Mouse (Mus musculus): ENCODE measurements around the gene Mymx. TPM values are rescaled to one million over a fixed set of nuclear protein-coding genes. Genes with fewer than 3 reads are reported as not detected.

The Mymx gene
- polyA plus RNA-seq, 1 experiment from 2014 or later: 1.6 TPM

- 78% methylated on average over 15 of the region's 15 CpGs for WGBS
- Histone ChIP-seq H3K27me3 (replicated peaks) (peaks cover 2% of the 10 kb centered on the region), H3K27ac (replicated peaks) (no peak overlapping the region), H3K9me3 (replicated peaks) (no peaks in the 10 kb centered on the region), H3K9ac (replicated peaks) (no peak overlapping the region), H3K4me3 (replicated peaks) (no peak overlapping the region), H3K36me3 (no peaks in the 10 kb centered on the region), H3K4me1 (no peaks in the 10 kb centered on the region), H3K4me2 (no peak overlapping the region)
- ATAC-seq (ENCODE audit: low FRiP score): no peak
These were observed 5.3 kb upstream of the Mymx start for GRCm38 (mm10) chr17:45606992-45607879.

GRCm38 (mm10) chr17:45602984-45603383 lies 1.1 kb upstream of the Mymx start:
- WGBS: 87% methylated on average over 3 of the region's 3 CpGs
- Histone ChIP-seq H3K27ac (replicated peaks) (no peak overlapping the region), H3K9me3 (replicated peaks) (no peaks in the 10 kb centered on the region), H3K4me3 (replicated peaks) (no peak overlapping the region), H3K4me2 (no peak overlapping the region), H3K36me3 (no peaks in the 10 kb centered on the region), H3K9ac (replicated peaks) (no peak overlapping the region), H3K4me1 (peaks cover 10% of the 10 kb centered on the region), H3K27me3 (replicated peaks) (peaks cover 30% of the 10 kb centered on the region)
- no peak for ATAC-seq (ENCODE audit: low FRiP score)

GRCm38 (mm10) chr17:45601325-45601724 lies 577 bp downstream of the Mymx start:
- no peak overlapping the region for H3K27ac ChIP-seq (replicated peaks)
- H3K4me3 ChIP-seq (replicated peaks): no peak overlapping the region
- no peaks in the 10 kb centered on the region for H3K9me3 ChIP-seq (replicated peaks)
- H3K4me2 ChIP-seq: no peak overlapping the region
- H3K4me1 ChIP-seq: peaks cover 19% of the 10 kb centered on the region
- no peak for ATAC-seq (ENCODE audit: low FRiP score)
- H3K9ac ChIP-seq (replicated peaks): no peak overlapping the region
- WGBS: 18% methylated on average over 22 of the region's 22 CpGs
- no peaks in the 10 kb centered on the region for H3K36me3 ChIP-seq
- H3K27me3 ChIP-seq (replicated peaks): peaks cover 30% of the 10 kb centered on the region

GRCm38 (mm10) chr17:45600267-45600666 lies 1.6 kb downstream of the Mymx start:
- H3K4me2 ChIP-seq: no peak overlapping the region
- WGBS: 67% methylated on average over 8 of the region's 8 CpGs
- H3K27ac ChIP-seq (replicated peaks): no peak overlapping the region
- H3K27me3 ChIP-seq (replicated peaks): peaks cover 30% of the 10 kb centered on the region
- H3K4me1 ChIP-seq: peaks cover 30% of the 10 kb centered on the region
- H3K9ac ChIP-seq (replicated peaks): no peak overlapping the region
- H3K9me3 ChIP-seq (replicated peaks): no peaks in the 10 kb centered on the region
- H3K36me3 ChIP-seq: no peaks in the 10 kb centered on the region
- ATAC-seq (ENCODE audit: low FRiP score): no peak
- H3K4me3 ChIP-seq (replicated peaks): no peak overlapping the region

GRCm38 (mm10) chr17:45599446-45600242 lies 2.3 kb downstream of the Mymx start, which contains the start of gene Slc29a1:
TSS of gene Slc29a1 (minus strand) at chr17:45599606.
- no peak for ATAC-seq (ENCODE audit: low FRiP score)
- WGBS: 18% methylated on average over 32 of the region's 32 CpGs

GRCm38 (mm10) chr17:45598891-45599290 lies 3.0 kb downstream of the Mymx start:
- H3K27ac ChIP-seq (replicated peaks): no peak overlapping the region
- H3K4me3 ChIP-seq (replicated peaks): no peak overlapping the region
- peaks cover 30% of the 10 kb centered on the region for H3K27me3 ChIP-seq (replicated peaks)
- WGBS: 45% methylated on average over 3 of the region's 3 CpGs
- H3K9me3 ChIP-seq (replicated peaks): no peaks in the 10 kb centered on the region
- H3K4me2 ChIP-seq: peak overlapping the region; percentile 59
- H3K36me3 ChIP-seq: no peaks in the 10 kb centered on the region
- H3K9ac ChIP-seq (replicated peaks): no peak overlapping the region
- no peak for ATAC-seq (ENCODE audit: low FRiP score)
- peaks cover 43% of the 10 kb centered on the region for H3K4me1 ChIP-seq

More at GRCm38 (mm10) chr17:45599446-45600242, 2.3 kb downstream of the Mymx start, which contains the start of gene Slc29a1:
- Histone ChIP-seq H3K9ac (replicated peaks) (peak within 1 kb of the TSS; percentile 5; the same call in 1 of the 2 replicates), H3K27ac (replicated peaks) (no peak within 1 kb of the TSS), H3K4me3 (replicated peaks) (peak within 1 kb of the TSS; percentile 25), H3K36me3 (no peaks in the 10 kb centered on the region), H3K27me3 (replicated peaks) (peaks cover 30% of the 10 kb centered on the region), H3K9me3 (replicated peaks) (no peaks in the 10 kb centered on the region), H3K4me1 (peaks cover 36% of the 10 kb centered on the region), H3K4me2 (peak within 1 kb of the TSS; percentile 59)

GRCm38 (mm10) chr17:45598376-45598775 lies 3.5 kb downstream of the Mymx start:
- Histone ChIP-seq H3K4me3 (replicated peaks) (no peak overlapping the region), H3K27me3 (replicated peaks) (peaks cover 34% of the 10 kb centered on the region), H3K36me3 (no peaks in the 10 kb centered on the region), H3K4me2 (no peak overlapping the region), H3K9me3 (replicated peaks) (no peaks in the 10 kb centered on the region), H3K9ac (replicated peaks) (no peak overlapping the region), H3K4me1 (peaks cover 48% of the 10 kb centered on the region), H3K27ac (replicated peaks) (no peak overlapping the region)
- no peak for ATAC-seq (ENCODE audit: low FRiP score)
- 88% methylated on average over 2 of the region's 2 CpGs for WGBS

GRCm38 (mm10) chr17:45597787-45598186 lies 4.1 kb downstream of the Mymx start:
- no peak overlapping the region for H3K27ac ChIP-seq (replicated peaks)
- no peak overlapping the region for H3K4me2 ChIP-seq
- 39% methylated on average over 3 of the region's 3 CpGs for WGBS
- no peak for ATAC-seq (ENCODE audit: low FRiP score)
- H3K36me3 ChIP-seq: no peaks in the 10 kb centered on the region
- H3K4me1 ChIP-seq: peaks cover 53% of the 10 kb centered on the region
- H3K4me3 ChIP-seq (replicated peaks): no peak overlapping the region
- H3K27me3 ChIP-seq (replicated peaks): peaks cover 34% of the 10 kb centered on the region
- H3K9ac ChIP-seq (replicated peaks): no peak overlapping the region
- no peaks in the 10 kb centered on the region for H3K9me3 ChIP-seq (replicated peaks)

GRCm38 (mm10) chr17:45596631-45597396 lies 5.1 kb downstream of the Mymx start:
- peaks cover 28% of the 10 kb centered on the region for H3K27me3 ChIP-seq (replicated peaks)
- ATAC-seq (ENCODE audit: low FRiP score): no peak
- no peak overlapping the region for H3K9ac ChIP-seq (replicated peaks)
- H3K4me1 ChIP-seq: peaks cover 62% of the 10 kb centered on the region
- H3K27ac ChIP-seq (replicated peaks): peak overlapping the region; percentile 35
- 21% methylated on average over 11 of the region's 11 CpGs for WGBS
- no peaks in the 10 kb centered on the region for H3K9me3 ChIP-seq (replicated peaks)
- no peak overlapping the region for H3K4me2 ChIP-seq
- no peaks in the 10 kb centered on the region for H3K36me3 ChIP-seq
- H3K4me3 ChIP-seq (replicated peaks): no peak overlapping the region

- H3K27me3 ChIP-seq (replicated peaks): peaks cover 18% of the 10 kb centered on the region
- H3K27ac ChIP-seq (replicated peaks): peak overlapping the region; percentile 35; the same call in 1 of the 2 replicates
- peak overlapping the region; percentile 64 for H3K9ac ChIP-seq (replicated peaks)
- peak overlapping the region; percentile 51 for H3K4me3 ChIP-seq (replicated peaks)
- WGBS: 4% methylated on average over 23 of the region's 23 CpGs
- H3K9me3 ChIP-seq (replicated peaks): no peaks in the 10 kb centered on the region
- peak overlapping the region; percentile 97 for H3K4me2 ChIP-seq
- peak; percentile 35 for ATAC-seq (ENCODE audit: low FRiP score)
- H3K4me1 ChIP-seq: peaks cover 63% of the 10 kb centered on the region
- H3K36me3 ChIP-seq: no peaks in the 10 kb centered on the region
These were observed 6.0 kb downstream of the Mymx start for GRCm38 (mm10) chr17:45595736-45596390.
